Mouse (Mus musculus) CD4-positive helper T cell, adult 2 months (primary cell): ENCODE results near the gene Hspa12a.
"Not testable (repeated sequence)": the region's sequence is repeated elsewhere in the genome, so short reads cannot be mapped to it uniquely, and the experiment has no call there.

ENCODE experiments used
- DNase-seq: peaks from one replicate; pipeline ENCODE4 v3.0.0-alpha.2; 2012; ENCODE audit warnings: low read depth, missing footprints, low spot score

Hspa12a gene

DNA sequence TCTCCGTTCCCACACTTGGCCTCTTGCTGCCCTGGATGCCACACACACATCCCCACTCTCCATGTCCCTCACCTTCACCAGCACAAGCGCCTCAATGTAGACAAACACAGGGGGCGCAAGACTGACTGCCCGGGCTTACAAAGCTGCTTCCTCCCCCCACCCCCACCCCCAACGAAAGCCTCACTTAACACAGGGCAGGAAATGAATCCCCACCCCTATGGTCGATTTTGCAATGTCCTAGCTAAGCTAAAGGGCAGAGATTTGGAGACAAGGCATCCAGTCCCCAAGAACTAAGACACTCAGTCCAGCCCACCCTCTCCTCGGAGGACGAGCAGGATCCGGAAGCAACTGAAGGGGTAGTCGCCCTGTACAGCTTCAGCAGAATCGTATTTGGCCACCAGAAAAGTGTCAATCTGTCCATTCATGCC lies 32.5 kb downstream of the Hspa12a start:
- peak; percentile 7 for DNase-seq

DNA sequence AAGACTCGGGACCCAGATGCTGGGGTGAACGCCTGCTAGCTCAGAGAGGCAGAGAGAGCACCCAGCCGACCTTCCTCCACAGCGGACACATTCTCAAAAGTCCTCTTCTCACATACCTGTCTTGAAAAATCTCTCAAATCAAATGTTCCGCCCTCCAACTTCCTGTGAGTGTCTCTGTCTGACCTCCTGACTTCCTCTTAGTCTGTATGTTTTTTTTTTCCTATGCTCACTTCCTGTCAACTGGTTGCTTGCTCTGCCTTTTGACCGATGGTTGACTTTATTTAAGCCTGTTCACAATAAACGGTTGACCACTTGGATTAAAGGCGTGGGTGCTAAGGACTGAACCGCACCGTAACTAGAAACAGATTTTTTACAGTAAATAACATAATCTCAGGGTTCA lies 35.4 kb downstream of the Hspa12a start:
- DNase-seq: peak; percentile 17

- no peak for DNase-seq
These were observed 36.8 kb downstream of the Hspa12a start for GRCm38 (mm10) chr19:58906685-58907084.

- peak; percentile 56 for DNase-seq
These were observed 39.5 kb downstream of the Hspa12a start for GRCm38 (mm10) chr19:58903899-58904327.

- no peak for DNase-seq
These were observed 40.2 kb downstream of the Hspa12a start for GRCm38 (mm10) chr19:58903079-58903898.

- DNase-seq: not testable (repeated sequence)
These were observed 43.0 kb downstream of the Hspa12a start for GRCm38 (mm10) chr19:58900471-58900870.

DNA sequence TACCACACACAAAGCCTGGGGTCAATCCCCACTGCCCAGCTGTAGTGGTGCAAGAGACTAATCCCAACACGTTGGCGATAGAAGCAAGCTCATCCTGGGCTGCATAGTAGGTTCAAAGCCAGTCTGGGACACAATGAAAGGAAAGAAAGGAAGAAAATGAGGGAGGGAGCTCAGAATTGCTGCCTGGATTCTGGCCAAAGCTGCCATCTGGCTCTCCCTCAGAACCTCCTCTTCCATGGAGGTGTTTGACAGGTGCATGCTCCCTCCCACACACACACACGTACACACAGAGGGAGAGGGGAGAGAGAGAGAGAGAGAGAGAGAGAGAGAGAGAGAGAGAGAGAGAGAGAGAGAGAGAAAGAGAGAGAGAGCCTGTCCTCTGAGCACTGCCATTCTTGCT lies 47.2 kb downstream of the Hspa12a start:
- no peak for DNase-seq

GRCm38 (mm10) chr19:58889306-58890038 lies 54.0 kb downstream of the Hspa12a start:
- DNase-seq: no peak

- DNase-seq: no peak
These were observed 57.0 kb downstream of the Hspa12a start for GRCm38 (mm10) chr19:58886467-58886866.

- DNase-seq: no peak
These were observed 60.0 kb downstream of the Hspa12a start for GRCm38 (mm10) chr19:58883451-58883850.

DNA sequence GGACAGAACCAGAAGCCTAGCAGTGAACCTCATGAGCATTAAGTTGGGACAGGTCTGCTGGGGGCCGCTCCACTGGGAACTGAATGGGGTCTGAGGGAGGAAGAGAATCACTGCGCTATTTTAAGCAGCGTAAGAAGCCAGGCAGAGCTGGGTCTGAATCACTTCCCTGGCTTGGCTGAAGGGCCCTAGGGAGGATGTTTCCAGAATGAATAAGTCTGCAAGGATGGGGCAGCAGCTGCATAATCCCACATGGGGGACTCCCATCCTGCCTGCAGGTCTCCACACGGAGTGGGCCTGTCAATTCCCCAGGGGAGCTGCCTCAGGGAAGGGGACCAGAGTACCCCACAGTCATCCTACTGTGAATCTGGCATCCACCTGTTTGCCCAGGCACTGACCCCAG lies 61.1 kb downstream of the Hspa12a start:
- no peak for DNase-seq

DNA sequence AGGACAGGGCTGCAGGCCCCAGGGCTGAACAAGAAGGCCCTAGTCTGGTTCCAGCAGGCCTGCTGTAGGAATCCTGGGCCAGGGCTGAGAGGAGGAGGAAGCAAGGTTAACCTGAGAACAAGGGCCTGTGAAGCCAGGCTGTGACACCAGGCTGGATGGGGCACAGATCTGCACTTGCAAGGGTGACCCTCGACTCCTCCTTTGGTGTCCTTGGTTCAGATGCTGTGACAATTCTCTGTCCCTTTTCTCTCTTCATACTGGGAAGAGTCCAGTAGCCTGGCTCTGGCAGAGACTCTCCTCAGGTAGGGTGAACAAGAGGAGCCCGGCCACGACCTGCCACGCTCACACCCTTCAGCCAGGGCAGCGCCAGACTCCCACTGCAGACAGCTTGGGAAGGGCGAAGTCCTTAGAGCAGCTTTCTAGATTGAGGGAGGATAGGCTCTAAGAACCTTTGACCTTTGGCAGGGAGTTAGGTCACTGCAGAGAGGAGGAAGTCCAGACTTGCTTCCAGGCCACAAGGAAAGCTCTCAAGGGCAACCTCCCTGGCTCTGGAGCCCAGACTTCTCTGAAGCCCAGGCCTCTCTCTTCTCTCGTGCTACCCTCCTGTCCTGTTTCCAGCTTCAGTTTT lies 64.0 kb downstream of the Hspa12a start:
- no peak for DNase-seq

- DNase-seq: no peak
These were observed 64.9 kb downstream of the Hspa12a start for GRCm38 (mm10) chr19:58878560-58878959.

DNA sequence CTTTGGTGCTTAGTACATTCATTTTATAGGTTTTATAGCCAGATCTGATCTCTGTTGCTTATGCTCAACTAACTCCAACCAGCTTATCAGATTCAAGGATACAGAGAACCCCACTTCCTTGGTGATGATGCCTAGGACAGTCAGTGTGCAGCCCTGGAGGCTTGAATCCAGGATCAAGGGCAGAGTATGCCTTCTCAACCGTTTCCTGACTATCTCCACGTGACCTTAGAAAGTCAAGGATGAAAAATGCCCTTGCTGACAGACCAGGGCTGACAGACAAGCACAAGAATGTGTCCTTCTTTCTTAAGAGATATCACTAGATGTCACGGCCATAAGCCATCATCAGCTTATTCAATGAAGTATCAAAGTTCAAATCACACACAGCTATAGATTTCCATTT lies 69.9 kb downstream of the Hspa12a start:
- no peak for DNase-seq

DNA sequence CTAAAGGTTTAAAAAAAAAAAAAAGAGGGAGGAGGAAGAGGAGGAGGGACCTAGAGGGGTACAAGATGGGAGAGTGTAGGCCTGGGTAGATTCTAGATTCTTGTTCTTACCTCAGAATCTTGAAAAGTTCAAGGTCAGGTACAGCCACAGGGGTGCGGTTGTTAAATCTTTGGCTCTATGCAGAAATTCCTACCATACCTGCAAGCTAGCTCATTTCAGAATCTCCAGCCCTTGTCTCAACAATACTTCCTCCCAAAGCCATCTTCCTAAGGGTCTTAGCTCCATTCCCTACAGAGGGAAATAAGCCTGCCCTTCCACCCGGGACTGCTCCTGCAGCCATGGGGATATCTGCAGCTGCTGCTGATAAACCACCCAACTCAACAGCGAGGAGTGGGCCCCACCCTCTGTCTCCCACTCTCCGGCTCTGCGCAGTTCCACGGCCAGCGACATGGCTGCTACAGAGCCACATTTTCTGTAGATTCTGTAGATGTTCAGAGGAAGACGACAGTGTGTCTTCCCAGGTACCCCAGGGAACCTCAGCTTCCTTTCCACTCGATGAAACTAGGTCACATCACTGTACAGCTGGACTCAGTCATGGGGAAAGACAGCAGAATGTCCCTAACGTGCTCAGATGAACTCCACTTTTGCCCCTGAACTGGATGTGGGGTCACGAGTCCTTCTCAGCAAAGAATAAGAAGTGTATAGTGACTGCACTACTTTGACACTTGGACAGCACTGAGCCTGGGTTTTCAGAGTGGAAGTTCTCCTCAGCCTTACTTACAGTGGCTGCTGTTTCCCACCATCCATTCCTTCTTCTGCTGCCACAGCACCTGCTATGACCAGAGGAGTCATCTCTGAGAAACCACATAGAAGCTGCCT lies 70.8 kb downstream of the Hspa12a start:
- no peak for DNase-seq

DNA sequence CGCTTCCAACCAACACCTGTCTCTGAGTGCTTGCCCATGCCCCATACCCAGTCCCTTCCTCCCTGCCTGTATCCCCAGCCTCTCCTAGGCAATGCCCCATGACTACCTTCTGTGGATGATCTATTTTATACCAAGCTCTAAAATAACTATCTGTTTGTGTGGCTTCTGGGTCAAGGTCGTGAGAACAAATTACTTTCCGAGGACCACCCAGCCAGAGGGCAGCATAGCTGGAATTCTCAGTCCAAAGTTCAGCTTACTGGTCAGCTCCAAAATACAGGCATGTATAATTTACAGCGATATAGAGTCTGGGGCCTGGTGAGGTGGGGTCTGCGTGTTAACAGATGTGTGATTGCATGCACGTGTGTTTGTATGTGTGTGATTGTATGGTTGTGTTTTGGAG lies 71.6 kb downstream of the Hspa12a start:
- no peak for DNase-seq

GRCm38 (mm10) chr19:58866651-58867050 lies 76.8 kb downstream of the Hspa12a start:
- no peak for DNase-seq

DNA sequence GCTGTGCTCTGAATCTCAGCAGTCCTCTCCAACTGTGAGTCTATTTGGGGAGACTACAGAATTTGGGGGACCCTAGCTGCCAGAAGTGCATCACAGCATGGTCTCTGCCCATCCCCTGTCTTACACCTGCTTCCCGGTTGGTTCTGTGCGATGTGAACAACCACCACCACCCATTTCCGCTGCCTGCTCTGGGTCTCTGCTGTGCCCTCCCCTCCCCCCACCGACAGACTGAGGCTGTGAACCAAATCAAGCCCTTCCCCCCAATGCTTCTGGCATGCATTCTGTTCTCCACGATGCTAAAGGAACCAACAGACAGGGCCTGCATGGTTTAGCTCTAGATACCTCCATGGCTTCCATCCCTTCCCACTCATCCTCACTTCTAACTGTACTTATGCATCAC lies 78.2 kb downstream of the Hspa12a start:
- DNase-seq: peak; percentile 38

GRCm38 (mm10) chr19:58864006-58864573 lies 79.4 kb downstream of the Hspa12a start:
- DNase-seq: no peak

DNA sequence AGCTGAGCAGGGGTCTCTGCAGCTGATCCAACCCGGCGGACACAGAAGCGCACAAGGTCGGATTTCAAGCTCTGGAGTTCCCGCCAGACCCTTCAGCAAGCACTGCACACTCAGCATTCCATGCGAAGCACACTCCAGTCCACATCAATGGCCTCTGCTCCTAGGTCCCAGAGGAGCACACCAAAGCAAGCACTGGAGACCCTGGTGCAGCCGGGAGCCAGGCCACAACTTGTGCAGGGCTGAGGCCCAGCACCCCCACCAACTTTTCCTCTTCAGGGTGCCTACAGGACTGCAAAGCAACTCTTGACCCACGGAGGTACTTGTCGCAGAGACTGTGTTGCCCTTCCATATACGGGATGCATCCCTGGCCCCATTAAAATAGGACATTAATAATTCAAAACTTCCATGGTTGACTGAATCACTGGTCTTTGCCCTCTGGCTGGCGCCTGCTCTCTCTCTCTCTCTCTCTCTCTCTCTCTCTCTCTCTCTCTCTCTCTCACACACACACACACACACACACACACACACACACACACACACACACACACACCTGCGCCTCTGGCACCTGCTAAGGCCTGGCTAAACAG lies 82.2 kb downstream of the Hspa12a start:
- no peak for DNase-seq
